Mouse (Mus musculus): Measurements from ENCODE around the gene Tlr11. TPM values are rescaled to one million over a fixed set of nuclear protein-coding genes. Genes with fewer than 3 reads are reported as not detected.

Gene Tlr11
- polyA plus RNA-seq (2012; rRNA removed) = 0.26 and 0.31 TPM in 2 replicates

GRCm38 (mm10) chr14:50357593-50357992 is at the start of gene Tlr11:
Gene Tlr11, plus strand, starts transcription at chr14:50357914.

GRCm38 (mm10) chr14:50326661-50327060 is 31.1 kb upstream of the Tlr11 start, which contains the start of gene Olfr734:
Gene Olfr734, minus strand, starts transcription at chr14:50326761.

GRCm38 (mm10) chr14:50348796-50349195 is 8.9 kb upstream of the Tlr11 start, which contains the start of gene Olfr735:
Gene Olfr735, minus strand, starts transcription at chr14:50348872.

GRCm38 (mm10) chr14:50380863-50381262 is 23.1 kb downstream of the Tlr11 start, which contains the start of gene Olfr736:
Gene Olfr736, plus strand, starts transcription at chr14:50381163.

GRCm38 (mm10) chr14:50407268-50407667 is 49.6 kb downstream of the Tlr11 start, which contains the start of gene Olfr738:
Gene Olfr738, plus strand, starts transcription at chr14:50407568.

Other genes with a start within 250 kb of the Tlr11 start
- gene Olfr727, start 234.7 kb upstream of the Tlr11 start, polyA plus RNA-seq (2012; rRNA removed) = not detected in 2 replicates
- not detected in 2 replicates for gene Olfr728, start 215.2 kb upstream of the Tlr11 start, polyA plus RNA-seq (2012; rRNA removed)
- gene Olfr729, start 205.0 kb upstream of the Tlr11 start, polyA plus RNA-seq (2012; rRNA removed) = not detected in 2 replicates
- gene Olfr730, start 169.7 kb upstream of the Tlr11 start, polyA plus RNA-seq (2012; rRNA removed) = not detected in 2 replicates
- gene Olfr731, start 116.0 kb upstream of the Tlr11 start, polyA plus RNA-seq (2012; rRNA removed) = not detected in 2 replicates
- gene Olfr732, start 73.7 kb upstream of the Tlr11 start, polyA plus RNA-seq (2012; rRNA removed) = not detected in 2 replicates
- not detected in 2 replicates for gene Olfr733, start 56.4 kb upstream of the Tlr11 start, polyA plus RNA-seq (2012; rRNA removed)
- gene Olfr734, start 31.2 kb upstream of the Tlr11 start, polyA plus RNA-seq (2012; rRNA removed) = not detected in 2 replicates
- 0.02 TPM in 1 of 2 replicates, not detected in the other for gene Olfr735, start 9.0 kb upstream of the Tlr11 start, polyA plus RNA-seq (2012; rRNA removed)
- not detected in 2 replicates for gene Olfr736, start 23.2 kb downstream of the Tlr11 start, polyA plus RNA-seq (2012; rRNA removed)
- gene Olfr738, start 49.7 kb downstream of the Tlr11 start, polyA plus RNA-seq (2012; rRNA removed) = not detected in 2 replicates
- gene Olfr739, start 60.7 kb downstream of the Tlr11 start, polyA plus RNA-seq (2012; rRNA removed) = not detected in 2 replicates
- not detected in 2 replicates for gene Olfr740, start 87.6 kb downstream of the Tlr11 start, polyA plus RNA-seq (2012; rRNA removed)
- gene Olfr741, start 114.8 kb downstream of the Tlr11 start, polyA plus RNA-seq (2012; rRNA removed) = not detected in 2 replicates
- not detected in 2 replicates for gene Olfr742, start 145.7 kb downstream of the Tlr11 start, polyA plus RNA-seq (2012; rRNA removed)
- gene Olfr743, start 163.9 kb downstream of the Tlr11 start, polyA plus RNA-seq (2012; rRNA removed) = not detected in 2 replicates